Mouse (Mus musculus) heart, postnatal 0 days (tissue): ENCODE results near the gene Slc2a10.

Experiments used
- CTCF ChIP-seq: IDR thresholded peaks from 2 replicates; pipeline ENCODE4 v1.5.1; 2016; ENCODE audit warnings: antibody characterized with exemption, control low read depth, low read depth
- EP300 ChIP-seq: IDR thresholded peaks from 2 replicates; pipeline ENCODE4 v1.6.1; 2016; ENCODE audit warnings: antibody characterized with exemption, low read depth

GRCm38 (mm10) chr2:165561861-165562260, 58.3 kb downstream of the Slc2a10 start:
- TF ChIP-seq CTCF (no peak), EP300 (no peak)
